Mouse (Mus musculus) brain, embryonic 14.5 days (tissue): ENCODE measurements around the gene Klrb1f.

Experiments used
- CTCF ChIP-seq: fragments of 200-500 bp; IDR thresholded peaks from 2 replicates; pipeline ENCODE4 v1.5.1; 2012; ENCODE audit warnings: inconsistent platforms, mild to moderate bottlenecking, moderate library complexity, borderline replicate concordance; ENCODE audit not compliant: insufficient read depth, insufficient read length; ENCODE audit errors: extremely low read depth
- POLR2A ChIP-seq: fragments of 200-500 bp; IDR thresholded peaks from 2 replicates; pipeline ENCODE4 v1.6.1; 2012; ENCODE audit warnings: mild to moderate bottlenecking, inconsistent platforms, borderline replicate concordance; ENCODE audit not compliant: poor library complexity, insufficient read depth, insufficient read length, severe bottlenecking; ENCODE audit errors: extremely low read depth

DNA sequence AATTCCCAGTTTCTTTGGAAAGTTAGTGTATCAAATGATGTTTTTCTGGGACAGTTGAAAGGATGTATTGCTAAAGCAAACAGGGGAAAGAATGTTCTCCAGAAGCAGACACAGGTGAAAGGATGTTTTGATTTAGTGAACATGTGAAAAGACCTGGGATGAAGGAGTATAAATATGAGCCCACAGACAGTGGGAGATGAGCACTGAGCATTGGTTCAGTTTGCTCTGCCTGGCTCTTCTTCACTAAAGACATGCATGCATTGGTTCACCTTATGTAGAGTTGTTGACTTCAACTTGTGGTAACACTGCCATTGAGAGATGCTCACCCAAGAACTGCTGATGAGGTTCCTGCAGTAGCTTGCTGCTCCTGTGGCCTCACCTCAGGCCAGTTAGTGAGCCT, 9.4 kb upstream of the Klrb1f start:
- TF ChIP-seq POLR2A (no peak), CTCF (no peak)
